Mouse (Mus musculus): ENCODE measurements around the gene Zfp78. TPM values are rescaled to one million over a fixed set of nuclear protein-coding genes. Genes with fewer than 3 reads are reported as not detected.

The Zfp78 gene
- not detected in 2 replicates for polyA plus RNA-seq (2012; ENCODE audit: insufficient read depth, low replicate concordance)

GRCm38 (mm10) chr7:6363047-6363488 is at the start of gene Zfp78:
Gene Zfp78, plus strand, starts transcription at chr7:6363280.
- no peaks in the 10 kb centered on the region for H3K36me3 ChIP-seq (replicated peaks; ENCODE audit: low read length)
- no peaks in the 10 kb centered on the region for H3K27me3 ChIP-seq (replicated peaks)
- H3K9me3 ChIP-seq: no peaks in the 10 kb centered on the region
- peak within 1 kb of the TSS; percentile 94 for H3K4me3 ChIP-seq (replicated peaks)
- peaks cover 32% of the 10 kb centered on the region for H3K4me1 ChIP-seq
- TF ChIP-seq GATA1 (IDR thresholded peaks at IDR 0.05; ENCODE audit: borderline replicate concordance, low read length) (no peak), FLI1 (IDR thresholded peaks at IDR 0.05; ENCODE audit: low read length) (no peak)

GRCm38 (mm10) chr7:6330458-6331232 is 32.4 kb upstream of the Zfp78 start:
- Histone ChIP-seq H3K9me3 (no peaks in the 10 kb centered on the region), H3K36me3 (replicated peaks; ENCODE audit: low read length) (peaks cover 14% of the 10 kb centered on the region), H3K27me3 (replicated peaks) (no peaks in the 10 kb centered on the region), H3K4me1 (peaks cover 17% of the 10 kb centered on the region), H3K4me3 (replicated peaks) (peak overlapping the region; percentile 94)
- TF ChIP-seq FLI1 (IDR thresholded peaks at IDR 0.05; ENCODE audit: low read length): no peak
- no peak for TF ChIP-seq GATA1 (IDR thresholded peaks at IDR 0.05; ENCODE audit: borderline replicate concordance, low read length)

GRCm38 (mm10) chr7:6331233-6331956 is 31.7 kb upstream of the Zfp78 start, which contains the start of gene Zfp583:
Gene Zfp583, minus strand, starts transcription at chr7:6331285.
- H3K4me3 ChIP-seq (replicated peaks): peak within 1 kb of the TSS; percentile 94
- TF ChIP-seq FLI1 (IDR thresholded peaks at IDR 0.05; ENCODE audit: low read length) (no peak), GATA1 (IDR thresholded peaks at IDR 0.05; ENCODE audit: borderline replicate concordance, low read length) (no peak)
- H3K4me1 ChIP-seq: peaks cover 17% of the 10 kb centered on the region
- H3K36me3 ChIP-seq (replicated peaks; ENCODE audit: low read length): peaks cover 11% of the 10 kb centered on the region
- no peaks in the 10 kb centered on the region for H3K9me3 ChIP-seq
- no peaks in the 10 kb centered on the region for H3K27me3 ChIP-seq (replicated peaks)

- Histone ChIP-seq H3K4me1 (peaks cover 6% of the 10 kb centered on the region; the same call in 1 of the 2 replicates), H3K27me3 (replicated peaks) (peaks cover 4% of the 10 kb centered on the region), H3K4me3 (replicated peaks) (no peak overlapping the region), H3K36me3 (replicated peaks; ENCODE audit: low read length) (no peaks in the 10 kb centered on the region), H3K9me3 (no peaks in the 10 kb centered on the region; the same call in 1 of the 2 replicates)
- TF ChIP-seq FLI1 (IDR thresholded peaks at IDR 0.05; ENCODE audit: low read length) (no peak), GATA1 (IDR thresholded peaks at IDR 0.05; ENCODE audit: borderline replicate concordance, low read length) (no peak)
Measured at GRCm38 (mm10) chr7:6339865-6340264, 23.2 kb upstream of the Zfp78 start.

- H3K9me3 ChIP-seq: no peaks in the 10 kb centered on the region; the same call in 1 of the 2 replicates
- H3K4me3 ChIP-seq (replicated peaks): peak within 1 kb of the TSS; percentile 89
- peaks cover 6% of the 10 kb centered on the region; the same call in 1 of the 2 replicates for H3K4me1 ChIP-seq
- H3K27me3 ChIP-seq (replicated peaks): peaks cover 4% of the 10 kb centered on the region
- H3K36me3 ChIP-seq (replicated peaks; ENCODE audit: low read length): no peaks in the 10 kb centered on the region
- TF ChIP-seq FLI1 (IDR thresholded peaks at IDR 0.05; ENCODE audit: low read length): no peak
- TF ChIP-seq GATA1 (IDR thresholded peaks at IDR 0.05; ENCODE audit: borderline replicate concordance, low read length): no peak
Measured at GRCm38 (mm10) chr7:6343501-6344071, 19.5 kb upstream of the Zfp78 start, which contains the start of gene Gm3854. Gene Gm3854, plus strand, starts transcription at chr7:6343759.

- Histone ChIP-seq H3K4me3 (replicated peaks) (no peak overlapping the region), H3K27me3 (replicated peaks) (peaks cover 2% of the 10 kb centered on the region), H3K36me3 (replicated peaks; ENCODE audit: low read length) (no peaks in the 10 kb centered on the region), H3K4me1 (peaks cover 6% of the 10 kb centered on the region; the same call in 1 of the 2 replicates), H3K9me3 (no peaks in the 10 kb centered on the region; the same call in 1 of the 2 replicates)
- TF ChIP-seq GATA1 (IDR thresholded peaks at IDR 0.05; ENCODE audit: borderline replicate concordance, low read length): no peak
- TF ChIP-seq FLI1 (IDR thresholded peaks at IDR 0.05; ENCODE audit: low read length): no peak
Measured at GRCm38 (mm10) chr7:6344124-6344523, 19.0 kb upstream of the Zfp78 start.

GRCm38 (mm10) chr7:6358121-6358520 is 5.0 kb upstream of the Zfp78 start:
- peaks cover 14% of the 10 kb centered on the region for H3K4me1 ChIP-seq
- no peaks in the 10 kb centered on the region for H3K9me3 ChIP-seq
- H3K4me3 ChIP-seq (replicated peaks): no peak overlapping the region
- no peak for TF ChIP-seq GATA1 (IDR thresholded peaks at IDR 0.05; ENCODE audit: borderline replicate concordance, low read length)
- no peak for TF ChIP-seq FLI1 (IDR thresholded peaks at IDR 0.05; ENCODE audit: low read length)
- no peaks in the 10 kb centered on the region for H3K36me3 ChIP-seq (replicated peaks; ENCODE audit: low read length)
- H3K27me3 ChIP-seq (replicated peaks): no peaks in the 10 kb centered on the region

- TF ChIP-seq GATA1 (IDR thresholded peaks at IDR 0.05; ENCODE audit: borderline replicate concordance, low read length): no peak
- TF ChIP-seq FLI1 (IDR thresholded peaks at IDR 0.05; ENCODE audit: low read length): no peak
- Histone ChIP-seq H3K4me3 (replicated peaks) (no peak overlapping the region), H3K9me3 (no peaks in the 10 kb centered on the region), H3K4me1 (peaks cover 24% of the 10 kb centered on the region), H3K27me3 (replicated peaks) (no peaks in the 10 kb centered on the region), H3K36me3 (replicated peaks; ENCODE audit: low read length) (no peaks in the 10 kb centered on the region)
Measured at GRCm38 (mm10) chr7:6358937-6359590, 4.0 kb upstream of the Zfp78 start.

- Histone ChIP-seq H3K36me3 (replicated peaks; ENCODE audit: low read length) (no peaks in the 10 kb centered on the region), H3K9me3 (no peaks in the 10 kb centered on the region), H3K4me3 (replicated peaks) (no peak overlapping the region), H3K27me3 (replicated peaks) (no peaks in the 10 kb centered on the region), H3K4me1 (peaks cover 24% of the 10 kb centered on the region)
- TF ChIP-seq GATA1 (IDR thresholded peaks at IDR 0.05; ENCODE audit: borderline replicate concordance, low read length) (no peak), FLI1 (IDR thresholded peaks at IDR 0.05; ENCODE audit: low read length) (no peak)
Measured at GRCm38 (mm10) chr7:6360477-6361060, 2.5 kb upstream of the Zfp78 start.

Data from megakaryocyte, embryonic 14.5 days (primary cell).